Mouse (Mus musculus): ENCODE results near the gene Gm3633. TPM values are rescaled to one million over a fixed set of nuclear protein-coding genes. Genes with fewer than 3 reads are reported as not detected.
"Not testable (repeated sequence)": the region's sequence is repeated elsewhere in the genome, so short reads cannot be mapped to it uniquely, and the experiment has no call there.

The Gm3633 gene
- total RNA-seq (2021), result not detected

DNA sequence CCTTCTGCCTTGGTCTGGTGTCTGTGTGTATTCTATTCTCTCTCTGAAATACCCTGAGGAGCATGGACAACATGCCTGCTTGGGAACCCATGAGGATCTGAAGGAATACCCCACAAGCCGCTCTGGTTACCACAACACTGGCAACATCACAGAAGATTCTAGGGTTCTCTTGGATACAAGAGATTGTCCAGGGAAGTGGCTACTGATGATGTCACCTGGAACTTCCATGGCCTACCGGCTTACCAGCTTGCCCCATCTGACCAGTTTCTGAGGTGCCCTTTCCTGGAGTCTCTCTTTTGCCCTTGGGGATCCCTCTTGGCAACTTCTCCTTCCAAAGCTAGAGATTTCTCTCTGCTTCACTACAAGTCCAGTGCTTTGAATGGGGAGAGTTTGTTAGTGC is at the start of gene Gm3633:
Gm3633 (minus strand) TSS at position 101 of the 400 bp plus-strand sequence.
- DNase-seq; intact Hi-C loops (cut with DNase I): not testable (repeated sequence)

- DNase-seq; intact Hi-C loops (cut with DNase I): not testable (repeated sequence)
Measured at GRCm38 (mm10) chr14:42655638-42656037, 13.9 kb upstream of the Gm3633 start, which contains the start of gene Gm10378. TSS of gene Gm10378 (plus strand) at chr14:42655938.

DNA sequence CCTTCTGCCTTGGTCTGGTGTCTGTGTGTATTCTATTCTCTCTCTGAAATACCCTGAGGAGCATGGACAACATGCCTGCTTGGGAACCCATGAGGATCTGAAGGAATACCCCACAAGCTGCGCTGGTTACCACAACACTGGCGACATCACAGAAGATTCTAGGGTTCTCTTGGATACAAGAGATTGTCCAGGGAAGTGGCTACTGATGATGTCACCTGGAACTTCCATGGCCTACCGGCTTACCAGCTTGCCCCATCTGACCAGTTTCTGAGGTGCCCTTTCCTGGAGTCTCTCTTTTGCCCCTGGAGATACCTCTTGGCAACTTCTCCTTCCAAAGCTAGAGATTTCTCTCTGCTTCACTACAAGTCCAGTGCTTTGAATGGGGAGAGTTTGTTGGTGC is 41.9 kb downstream of the Gm3633 start, which contains the start of gene Gm17124:
Gm17124 (minus strand) TSS at position 101 of the 400 bp plus-strand sequence.
- DNase-seq; intact Hi-C loops (cut with DNase I): not testable (repeated sequence)

Small RNA genes within 50 kb of the gene (microRNA-seq; reads per million reads assigned to microRNA genes)
- gene Gm23620 (0 reads per million in 2 experiments), gene Gm25228 (0 reads per million in 2 experiments)

Other genes starting within 250 kb of the Gm3633 start
- not detected for gene Gm8005, start 202.2 kb downstream of the Gm3633 start, total RNA-seq (2021)
- gene Gm8011, start 178.0 kb downstream of the Gm3633 start, total RNA-seq (2021), result not detected
- not detected for gene Gm8020, start 139.6 kb downstream of the Gm3633 start, total RNA-seq (2021)
- gene Gm8024, start 117.6 kb downstream of the Gm3633 start, total RNA-seq (2021), result not detected
- gene Gm17124, start 42.0 kb downstream of the Gm3633 start, total RNA-seq (2021), result not detected
- gene Gm10378, start 14.0 kb upstream of the Gm3633 start, total RNA-seq (2021), result not detected
- not detected for gene Gm3015, start 126.9 kb upstream of the Gm3633 start, total RNA-seq (2021)
- gene Gm10377, start 156.1 kb upstream of the Gm3633 start, total RNA-seq (2021), result not detected
- gene Gm21977, start 211.6 kb upstream of the Gm3633 start, total RNA-seq (2021), result not detected

All from heart, postnatal 10 days (tissue).